Mouse (Mus musculus): ENCODE measurements around the gene Ccdc28a.

GRCm38 (mm10) chr10:18182246-18182645 lies 52.6 kb downstream of the Ccdc28a start:
- TF ChIP-seq CTCF (conservative IDR thresholded peaks at IDR 0.05; ENCODE audit: low read length): no peak
- TF ChIP-seq POU5F1 (IDR thresholded peaks at IDR 0.05; ENCODE audit: borderline replicate concordance, low read length): no peak
